Mouse (Mus musculus): ENCODE data around the gene Gm20834.
"Not testable (repeated sequence)": the region's sequence is repeated elsewhere in the genome, so short reads cannot be mapped to it uniquely, and the experiment has no call there.

Gene Gm20834

DNA sequence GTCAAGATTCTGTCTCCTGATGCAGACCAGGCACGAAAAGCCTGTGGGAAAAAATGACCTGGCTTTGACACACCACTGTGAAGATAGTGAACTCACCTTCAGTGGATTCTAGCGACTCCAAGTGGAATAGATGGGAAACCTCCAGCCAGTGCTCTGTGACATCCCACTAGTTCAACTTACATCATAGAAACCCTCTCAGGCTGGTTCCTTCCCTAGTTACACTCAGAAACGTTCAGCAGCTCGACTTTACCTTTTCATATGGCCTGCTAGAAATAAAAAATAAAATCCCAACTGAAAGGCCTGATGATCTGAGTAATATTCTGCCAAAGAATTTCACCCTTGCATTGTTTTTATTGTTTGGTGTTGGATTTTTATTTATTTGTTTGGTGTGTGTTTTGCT, at the start of gene Gm20834:
Gene Gm20834, minus strand, starts transcription at position 101 of the 400 bp plus-strand sequence.
- DNase-seq (ENCODE audit: extremely low spot score), result not testable (repeated sequence)

All from embryo, embryonic 9.5 days (tissue).